Mouse (Mus musculus) lung, adult 2 months (tissue): ENCODE data around the gene Mrgprg.
A peak's percentile ranks its signal among the peaks of the same experiment; 100 is the strongest.

Experiments
- CTCF ChIP-seq: fragments of 200-500 bp; IDR thresholded peaks from 2 replicates; pipeline ENCODE4 v1.5.1; 2011; ENCODE audit warnings: mild to moderate bottlenecking, low read length, control low read depth; ENCODE audit not compliant: insufficient read depth
- POLR2A ChIP-seq: fragments of 200-500 bp; IDR thresholded peaks from 2 replicates; pipeline ENCODE4 v1.6.1; 2011; ENCODE audit warnings: low read depth, mild to moderate bottlenecking, control low read depth, low read length, borderline replicate concordance; ENCODE audit errors: extremely low read depth

DNA sequence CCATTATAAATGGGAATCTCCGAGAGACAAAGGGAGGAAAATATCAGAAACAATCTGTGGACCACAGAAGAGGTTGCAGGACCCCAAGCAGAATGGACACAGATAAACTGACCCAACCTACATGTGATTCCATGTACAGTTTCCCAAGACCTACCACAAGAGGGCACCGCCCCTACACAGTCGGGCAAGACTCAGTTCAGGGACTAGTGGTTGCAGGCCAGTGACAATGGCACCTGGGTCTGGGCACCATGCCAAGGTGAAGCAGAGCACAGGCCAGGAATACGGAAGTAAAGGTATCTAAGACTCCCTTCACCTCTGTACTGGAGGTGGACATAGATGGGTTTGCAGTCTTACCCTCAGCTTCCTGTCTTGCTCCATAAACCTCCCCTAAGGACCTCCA is 26.3 kb upstream of the Mrgprg start:
- peak; percentile 49 for TF ChIP-seq CTCF
- no peak for TF ChIP-seq POLR2A
